ENCODE assay signal across 23 mouse cellular contexts in genomic region chr3:85160816-85161215, GRCm38 (mm10).
"Had no signal": no experiment of that assay in that cellular context is flagged by ENCODE, and none has a peak within 500 bp of the region (broad histone marks: within the 10 kb centered on the region; RNA-seq: fewer than 3 reads in every experiment).

No protein-coding gene starts in this region.

- H3K27me3 ChIP-seq: kidney, embryonic 15.5 days; limb, embryonic 12.5 days; limb, embryonic 15.5 days; midbrain, embryonic 12.5 days; midbrain, embryonic 15.5 days; neural tube, embryonic 12.5 days; neural tube, embryonic 15.5 days had no signal

- H3K4me2 ChIP-seq: kidney, embryonic 15.5 days; limb, embryonic 12.5 days; limb, embryonic 15.5 days; liver, embryonic 11.5 days; lung, embryonic 14.5 days; midbrain, embryonic 12.5 days; midbrain, embryonic 15.5 days; neural tube, embryonic 12.5 days; neural tube, embryonic 15.5 days had no signal

- H3K27ac ChIP-seq: kidney, embryonic 15.5 days; limb, embryonic 12.5 days; limb, embryonic 15.5 days; liver, embryonic 14.5 days; macrophage; midbrain, embryonic 12.5 days; midbrain, embryonic 15.5 days; neural tube, embryonic 12.5 days; neural tube, embryonic 15.5 days; stomach, postnatal 0 days had no signal

- ATAC-seq: liver, postnatal 0 days; lung, postnatal 0 days; midbrain, embryonic 15.5 days had no signal

- DNase-seq: kidney, postnatal 10 days; kidney, postnatal 36 days; left cerebral cortex, postnatal 4 days; liver, postnatal 0 days; lung, embryonic 14.5 days; right cerebral cortex, adult 18-20 months; right cerebral cortex, postnatal 14 days; right cerebral cortex, postnatal 4 days; thymus, adult 2 months; thymus, postnatal 14 days; thymus, postnatal 4 days had no signal

- H3K9ac ChIP-seq: kidney, embryonic 15.5 days; limb, embryonic 12.5 days; limb, embryonic 15.5 days; liver, embryonic 14.5 days; liver, postnatal 0 days; lung, embryonic 14.5 days; midbrain, embryonic 12.5 days; midbrain, embryonic 15.5 days; neural tube, embryonic 12.5 days; neural tube, embryonic 15.5 days had no signal

- H3K9me3 ChIP-seq: kidney, embryonic 15.5 days; limb, embryonic 12.5 days; limb, embryonic 15.5 days; midbrain, embryonic 12.5 days; midbrain, embryonic 15.5 days; neural tube, embryonic 12.5 days; neural tube, embryonic 15.5 days had no signal

- H3K36me3 ChIP-seq: kidney, embryonic 15.5 days; limb, embryonic 12.5 days; limb, embryonic 15.5 days; midbrain, embryonic 12.5 days; midbrain, embryonic 15.5 days; neural tube, embryonic 12.5 days; neural tube, embryonic 15.5 days had no signal

- H3K4me3 ChIP-seq: kidney, embryonic 15.5 days; limb, embryonic 12.5 days; limb, embryonic 15.5 days; midbrain, embryonic 12.5 days; midbrain, embryonic 15.5 days; neural tube, embryonic 12.5 days; neural tube, embryonic 15.5 days had no signal

- H3K4me1 ChIP-seq: kidney, embryonic 15.5 days; limb, embryonic 12.5 days; limb, embryonic 15.5 days; midbrain, embryonic 12.5 days; neural tube, embryonic 12.5 days; neural tube, embryonic 15.5 days had no signal
